Mouse (Mus musculus) stomach, postnatal 0 days (tissue): Measurements from ENCODE around the gene Syt15. TPM values are rescaled to one million over a fixed set of nuclear protein-coding genes. Genes with fewer than 3 reads are reported as not detected.

Experiments used
- ATAC-seq: fragments of 200-750 bp; cut with Nextera tagmentation; 2 replicates; pipeline ENCODE4 v1.8.0; 2017; ENCODE audit not compliant: low FRiP score, low TSS enrichment
- DNase-seq: peaks from one replicate; pipeline ENCODE4 v3.0.0-alpha.2; 2016; ENCODE audit warnings: low spot score
- H3K27ac ChIP-seq: fragments of 300-500 bp; sonication (generic); replicated peaks from 2 replicates; pipeline ENCODE4 v1.5.1; 2014; ENCODE audit warnings: mild to moderate bottlenecking, control low read depth
- H3K27me3 ChIP-seq: fragments of 300-500 bp; sonication (generic); 2 replicates; pipeline ENCODE4 v1.6.1; 2014; ENCODE audit warnings: low read length; ENCODE audit not compliant: control insufficient read depth, insufficient read depth
- H3K36me3 ChIP-seq: fragments of 300-500 bp; sonication (generic); 2 replicates; pipeline ENCODE4 v1.6.1; 2014; ENCODE audit warnings: low read length, mixed read lengths; ENCODE audit not compliant: control insufficient read depth, insufficient read depth
- H3K4me1 ChIP-seq: fragments of 300-500 bp; sonication (generic); replicated peaks from 2 replicates; pipeline ENCODE4 v1.6.1; 2014; ENCODE audit warnings: antibody characterized with exemption; ENCODE audit not compliant: control insufficient read depth, insufficient read depth
- H3K4me2 ChIP-seq: fragments of 300-500 bp; sonication (generic); replicated peaks from 2 replicates; pipeline ENCODE4 v1.6.1; 2014; ENCODE audit warnings: low read depth, mild to moderate bottlenecking, control low read depth, moderate library complexity
- H3K4me3 ChIP-seq: fragments of 300-500 bp; sonication (generic); 2 replicates; pipeline ENCODE4 v1.5.1; 2014; ENCODE audit warnings: low read depth, low read length, control low read depth
- H3K9ac ChIP-seq: fragments of 300-500 bp; sonication (generic); 2 replicates; pipeline ENCODE4 v1.6.1; 2014; ENCODE audit warnings: mild to moderate bottlenecking, low read length, control low read depth, mixed read lengths
- H3K9me3 ChIP-seq: fragments of 300-500 bp; sonication (generic); 2 replicates; pipeline ENCODE4 v1.6.1; 2016; ENCODE audit warnings: low read length; ENCODE audit not compliant: control insufficient read depth
- CTCF ChIP-seq: IDR thresholded peaks from 2 replicates; pipeline ENCODE4 v1.5.1; 2016; ENCODE audit warnings: antibody characterized with exemption, low read depth, mild to moderate bottlenecking, moderate library complexity
- EP300 ChIP-seq: optimal IDR thresholded peaks from 2 replicates; pipeline ENCODE3; 2016; ENCODE audit warnings: antibody characterized with exemption
- WGBS: fragments of 180-500 bp; shearing (Covaris S2); extraction: QIAGEN DNeasy Blood & Tissue Kit; methylation state at CpG from one replicate; pipeline ENCODE4 v1.1.7; 2014; 5-methylcytosine and 5-hydroxymethylcytosine counted together
- polyA plus RNA-seq: library from polyadenylated mRNA; unstranded; fragments of >200 nt; fragmentation: Nextera tagmentation; extraction: Ambion mirVana; gene quantifications from 2 replicates; pipeline ENCODE4 v1.2.1, GENCODE M21; 2015

Gene Syt15
- polyA plus RNA-seq, 1 experiment from 2014 or later = 1.0 TPM

GRCm38 (mm10) chr14:34221416-34222077, 2.2 kb downstream of the Syt15 start:
- ATAC-seq (no peak), DNase-seq (no peak)
- Histone ChIP-seq H3K9ac (no peak overlapping the region), H3K27me3 (no peaks in the 10 kb centered on the region), H3K36me3 (no peaks in the 10 kb centered on the region), H3K4me2 (0 out of 2 replicates have a peak overlapping the region, but pooled peaks have one; percentile 11), H3K27ac (no peak overlapping the region), H3K4me1 (no peaks in the 10 kb centered on the region), H3K4me3 (no peak overlapping the region), H3K9me3 (no peaks in the 10 kb centered on the region)
- no peak for TF ChIP-seq CTCF
- no peak for TF ChIP-seq EP300
- 69% methylated on average over 5 of the region's 5 CpGs for WGBS

GRCm38 (mm10) chr14:34223362-34223898, 4.0 kb downstream of the Syt15 start:
- no peaks in the 10 kb centered on the region for H3K27me3 ChIP-seq
- TF ChIP-seq CTCF (no peak), EP300 (no peak)
- ATAC-seq (peak; percentile 36; the same call in 1 of the 2 replicates), DNase-seq (no peak)
- H3K9ac ChIP-seq = no peak overlapping the region
- no peaks in the 10 kb centered on the region for H3K4me1 ChIP-seq
- H3K4me2 ChIP-seq = no peak overlapping the region
- no peak overlapping the region for H3K4me3 ChIP-seq
- no peak overlapping the region for H3K27ac ChIP-seq
- H3K36me3 ChIP-seq = no peaks in the 10 kb centered on the region
- no peaks in the 10 kb centered on the region for H3K9me3 ChIP-seq
- whole genome bisulfite sequencing = 52% methylated on average over 5 of the region's 5 CpGs

- H3K4me2 ChIP-seq = no peak overlapping the region
- H3K36me3 ChIP-seq = no peaks in the 10 kb centered on the region
- no peak overlapping the region for H3K9ac ChIP-seq
- no peaks in the 10 kb centered on the region for H3K4me1 ChIP-seq
- no peak for ATAC-seq
- no peaks in the 10 kb centered on the region for H3K27me3 ChIP-seq
- no peak overlapping the region for H3K4me3 ChIP-seq
- TF ChIP-seq CTCF (no peak), EP300 (no peak)
- no peak for DNase-seq
- H3K9me3 ChIP-seq = no peaks in the 10 kb centered on the region
- H3K27ac ChIP-seq = no peak overlapping the region
- WGBS = 85% methylated on average over 9 of the region's 9 CpGs
These were observed 6.6 kb downstream of the Syt15 start for GRCm38 (mm10) chr14:34225986-34226385.

- DNase-seq = no peak
These were observed 7.2 kb downstream of the Syt15 start for GRCm38 (mm10) chr14:34226566-34226965.

GRCm38 (mm10) chr14:34227981-34228380, 8.6 kb downstream of the Syt15 start:
- Histone ChIP-seq H3K4me3 (no peak overlapping the region), H3K9ac (no peak overlapping the region), H3K4me1 (no peaks in the 10 kb centered on the region), H3K36me3 (no peaks in the 10 kb centered on the region), H3K27me3 (no peaks in the 10 kb centered on the region), H3K27ac (no peak overlapping the region), H3K4me2 (no peak overlapping the region), H3K9me3 (no peaks in the 10 kb centered on the region)
- 80% methylated on average over 12 of the region's 12 CpGs for WGBS
- no peak for TF ChIP-seq EP300
- DNase-seq = no peak
- 0 out of 2 replicates have a peak, but pooled peaks have one; percentile 35 for ATAC-seq

More at GRCm38 (mm10) chr14:34226566-34226965, 7.2 kb downstream of the Syt15 start:
- no peak overlapping the region for H3K27ac ChIP-seq
- H3K4me3 ChIP-seq = no peak overlapping the region
- 78% methylated on average over 4 of the region's 4 CpGs for WGBS
- no peaks in the 10 kb centered on the region for H3K27me3 ChIP-seq
- no peak for TF ChIP-seq EP300
- no peak for TF ChIP-seq CTCF
- no peaks in the 10 kb centered on the region for H3K36me3 ChIP-seq
- H3K9ac ChIP-seq = no peak overlapping the region
- no peaks in the 10 kb centered on the region for H3K4me1 ChIP-seq
- no peak overlapping the region for H3K4me2 ChIP-seq
- H3K9me3 ChIP-seq = no peaks in the 10 kb centered on the region
- no peak for ATAC-seq

- Histone ChIP-seq H3K9me3 (no peaks in the 10 kb centered on the region), H3K27me3 (no peaks in the 10 kb centered on the region), H3K27ac (no peak overlapping the region), H3K4me3 (no peak overlapping the region), H3K4me2 (no peak overlapping the region), H3K9ac (no peak overlapping the region), H3K4me1 (no peaks in the 10 kb centered on the region), H3K36me3 (no peaks in the 10 kb centered on the region)
- no peak for TF ChIP-seq EP300
- 71% methylated on average over 10 of the region's 10 CpGs for WGBS
- peak; percentile 37 for DNase-seq
- 0 out of 2 replicates have a peak, but pooled peaks have one; percentile 56 for ATAC-seq
These were observed 9.6 kb downstream of the Syt15 start for GRCm38 (mm10) chr14:34228830-34229506.
